In the genomic region with DNA sequence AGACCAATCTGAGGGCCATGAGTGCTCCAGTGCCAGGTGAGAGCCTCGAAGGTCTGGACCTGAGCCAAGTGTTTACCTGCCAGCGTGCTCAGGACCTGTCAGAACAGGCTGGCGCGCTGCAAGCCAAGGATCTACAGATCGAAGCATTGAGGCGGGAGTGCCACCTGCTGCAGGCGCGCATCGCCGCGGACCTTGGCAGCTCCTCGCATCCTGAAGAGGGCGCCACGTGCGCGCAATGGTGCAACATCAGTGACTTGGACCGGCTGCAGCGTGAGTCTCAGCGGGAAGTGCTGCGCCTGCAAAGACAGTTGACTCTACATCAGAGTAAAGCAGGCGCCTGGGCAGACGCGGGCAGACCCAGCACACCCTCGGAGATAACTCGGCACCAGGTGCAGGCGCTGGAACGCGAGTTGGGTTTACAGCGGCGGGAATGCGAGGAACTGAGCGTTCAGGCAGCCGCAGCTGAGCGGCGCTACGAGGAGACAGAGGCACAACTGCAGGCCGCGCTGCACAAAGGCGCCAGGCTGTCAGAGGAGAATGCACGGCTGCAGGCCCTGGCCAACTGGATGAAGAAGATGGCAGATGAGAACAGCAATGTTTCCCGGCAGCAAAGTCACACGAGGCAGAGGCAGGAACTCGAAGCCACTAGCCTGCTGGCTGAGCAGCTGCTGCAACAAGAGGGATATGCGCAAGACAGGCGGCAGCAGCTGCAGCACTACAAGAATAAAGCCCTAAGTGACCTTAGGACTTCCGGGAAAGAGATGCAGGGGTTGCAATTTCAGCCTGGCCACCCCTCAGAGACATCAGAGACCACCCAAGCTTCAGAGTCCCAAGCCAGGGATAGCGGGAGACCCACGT, we compare ENCODE assay signal across 8 mouse cellular contexts. TPM values are rescaled to one million over a fixed set of nuclear protein-coding genes. Genes with fewer than 3 reads are reported as not detected.
A peak's percentile ranks its signal among the peaks of the same experiment; 100 is the strongest.
DNase-seq lines count a peak whose midpoint lies in the region; ATAC-seq and TF ChIP-seq lines count a peak whose summit lies in the region.

No protein-coding gene starts in this region.

- TF ChIP-seq POLR2A in cortical plate, adult 2 months (IDR thresholded peaks at IDR 0.05; ENCODE audit: extremely low read depth, insufficient read depth, low read length) = no peak

- TF ChIP-seq CTCF in cortical plate, adult 2 months (IDR thresholded peaks at IDR 0.05; ENCODE audit: extremely low read depth, insufficient read depth, low read length) = peak; percentile 68

- no peaks in the 10 kb centered on the region for H3K4me1 ChIP-seq in cortical plate, adult 2 months (ENCODE audit: control insufficient read depth, insufficient read depth, low read length)

- ATAC-seq in megakaryocyte, adult 5-6 weeks (ENCODE audit: poor library complexity, severe bottlenecking) = peak; percentile 90

- H3K27ac ChIP-seq in cortical plate, adult 2 months (ENCODE audit: insufficient read depth, low read length) = no peak overlapping the region

- peak overlapping the region; percentile 38; the same call in 1 of the 2 replicates for H3K4me3 ChIP-seq in cortical plate, adult 2 months (ENCODE audit: insufficient read depth, low read length)

- DNase-seq in T-cell, adult 2 months (ENCODE audit: low spot score) = peak; percentile 88
- DNase-seq in gastrocnemius, adult 8-10 months (ENCODE audit: low spot score in 2 of 2) = peak; percentile 72 to 86
- peak; percentile 93 for DNase-seq in induced T-regulatory cell, adult 2 months (ENCODE audit: low read depth)
- peak; percentile 77 to 80 for DNase-seq in left cerebral cortex, adult 8-10 months (ENCODE audit: low spot score in 2 of 2)
- DNase-seq in right cerebral cortex, adult 18-20 months = peak; percentile 85
- DNase-seq in urinary bladder, adult 2 months (ENCODE audit: low spot score) = peak; percentile 88

RNA-seq across cellular contexts. Expression of a gene that starts 1.8 kb away (rescaled TPM):
- polyA plus RNA-seq in cortical plate, adult 2 months (2012; rRNA removed) = 0.63 and 1.0 TPM in 2 replicates
- under 1 TPM in 2 of 4 experiments, not detected in 2; 0.05 TPM for total RNA-seq in gastrocnemius, adult 8-10 months (2022)
- total RNA-seq in left cerebral cortex, adult 8-10 months (2022) = 1 to 10 TPM; 2.3 to 3.0 (median 2.7) TPM
- total RNA-seq in megakaryocyte, adult 5-6 weeks (2015) = not detected in 2 replicates
- 0.04 TPM in 1 of 2 replicates, not detected in the other for total RNA-seq in megakaryocyte, adult 5-6 weeks (2017)
- 0.26 and 0.37 TPM in 2 replicates for polyA plus RNA-seq in urinary bladder, adult 2 months (2012; rRNA removed)

RNA-seq across cellular contexts. Expression of a gene that starts 7.8 kb away (rescaled TPM):
- polyA plus RNA-seq in cortical plate, adult 2 months (2012; rRNA removed) = 124 and 129 TPM in 2 replicates
- total RNA-seq in gastrocnemius, adult 8-10 months (2022) = 100 to 1,000 TPM; 119 to 134 (median 127) TPM
- total RNA-seq in left cerebral cortex, adult 8-10 months (2022) = 100 to 1,000 TPM; 125 to 149 (median 144) TPM
- 373 and 400 TPM in 2 replicates for total RNA-seq in megakaryocyte, adult 5-6 weeks (2015)
- total RNA-seq in megakaryocyte, adult 5-6 weeks (2017) = 128 and 144 TPM in 2 replicates
- polyA plus RNA-seq in urinary bladder, adult 2 months (2012; rRNA removed) = 105 and 111 TPM in 2 replicates

RNA-seq across cellular contexts. Expression of a gene that starts 23.2 kb away (rescaled TPM):
- polyA plus RNA-seq in cortical plate, adult 2 months (2012; rRNA removed) = 5.7 and 6.0 TPM in 2 replicates
- total RNA-seq in gastrocnemius, adult 8-10 months (2022) = 1 to 10 TPM; 1.1 to 1.5 (median 1.4) TPM
- 1 to 10 TPM; 4.7 to 6.8 (median 6.2) TPM for total RNA-seq in left cerebral cortex, adult 8-10 months (2022)
- 0.91 and 1.5 TPM in 2 replicates for total RNA-seq in megakaryocyte, adult 5-6 weeks (2015)
- 0.77 and 0.89 TPM in 2 replicates for total RNA-seq in megakaryocyte, adult 5-6 weeks (2017)
- polyA plus RNA-seq in urinary bladder, adult 2 months (2012; rRNA removed) = 3.5 and 4.7 TPM in 2 replicates
